10 mouse cellular contexts compared by ENCODE assay signal in genomic region chr6:90709929-90710777, GRCm38 (mm10).
DNase-seq lines count a peak whose midpoint lies in the region; ATAC-seq lines count a peak whose summit lies in the region.
"Had no signal": no experiment of that assay in that cellular context is flagged by ENCODE, and none has a peak within 500 bp of the region (broad histone marks: within the 10 kb centered on the region; RNA-seq: fewer than 3 reads in every experiment).

No protein-coding gene starts in this region.

- H3K4me3 ChIP-seq in liver, embryonic 13.5 days (replicated peaks), result peak overlapping the region; percentile 28

- H3K36me3 ChIP-seq in liver, embryonic 13.5 days, result 0 out of 2 replicates have a peak, but pooled peaks cover 6% of the 10 kb centered on the region
- peaks cover 2% of the 10 kb centered on the region for H3K36me3 ChIP-seq in splenic B cell, adult 2 months (ENCODE audit: control insufficient read depth, insufficient read depth, low read length, poor library complexity, severe bottlenecking)

- WGBS in liver, embryonic 13.5 days (ENCODE audit: insufficient replicate concordance), result 30% methylated on average over 9 of the region's 9 CpGs

- no peaks in the 10 kb centered on the region for H3K27me3 ChIP-seq in liver, embryonic 13.5 days
- no peaks in the 10 kb centered on the region for H3K27me3 ChIP-seq in splenic B cell, adult 2 months (ENCODE audit: control insufficient read depth, insufficient read depth, low read length, poor library complexity, severe bottlenecking)

- peaks cover 100% of the 10 kb centered on the region for H3K4me1 ChIP-seq in liver, embryonic 13.5 days (replicated peaks)

- peak overlapping the region; percentile 72 for H3K9ac ChIP-seq in liver, embryonic 13.5 days

- peak; percentile 79 for ATAC-seq in erythroid progenitor cell, adult 5-6 weeks (replicated peaks; ENCODE audit: low FRiP score, poor library complexity, severe bottlenecking)
- peak; percentile 95 for ATAC-seq in liver, embryonic 13.5 days (ENCODE audit: low read depth)

- H3K9me3 ChIP-seq in liver, embryonic 13.5 days (replicated peaks), result no peaks in the 10 kb centered on the region

- peak overlapping the region; percentile 65 for H3K4me2 ChIP-seq in liver, embryonic 13.5 days

- H3K27ac ChIP-seq in liver, embryonic 13.5 days, result peak overlapping the region; percentile 95

- intact Hi-C loops in left cerebral cortex, postnatal 4 days (cut with DNase I), result no loop called here

- peak; percentile 41 for DNase-seq in left cerebral cortex, postnatal 4 days
- DNase-seq in left cerebral cortex, adult 11 months (ENCODE audit: low spot score), result no peak
- peak; percentile 91 for DNase-seq in liver, embryonic 13.5 days
- peak; percentile 32 for DNase-seq in splenic B cell, adult 2 months (ENCODE audit: low read depth, low spot score)
- DNase-seq in B cell, adult 2 months, result no peak
- DNase-seq in yolk sac, embryonic 10.5 days (ENCODE audit: low spot score), result no peak
- DNase-seq: adrenal gland, adult 2 months; lung, postnatal 36 days; thymus, postnatal 14 days had no signal

Comparison
In these comparisons a context has a peak if more than half of its experiments do, and no peak if none do; other contexts are left out.
1. DNase-seq: peak in left cerebral cortex, postnatal 4 days (single experiment), liver, embryonic 13.5 days (single experiment) and splenic B cell, adult 2 months (single experiment); none in left cerebral cortex, adult 11 months (single experiment), B cell, adult 2 months (0 of 2) and yolk sac, embryonic 10.5 days (single experiment).